Mouse (Mus musculus) heart, embryonic 11.5 days (tissue): ENCODE data around the gene Dclk2. TPM values are rescaled to one million over a fixed set of nuclear protein-coding genes. Genes with fewer than 3 reads are reported as not detected.

Experiments
- ATAC-seq: fragments of 200-750 bp; cut with Nextera tagmentation; replicated peaks from 2 replicates; pipeline ENCODE4 v1.8.0; 2017; ENCODE audit warnings: moderate library complexity; ENCODE audit not compliant: insufficient number of reproducible peaks, low FRiP score, low TSS enrichment
- H3K27ac ChIP-seq: fragments of 300-500 bp; sonication (generic); 2 replicates; pipeline ENCODE4 v1.5.1; 2014; ENCODE audit warnings: mild to moderate bottlenecking, low read depth, low read length
- H3K27me3 ChIP-seq: fragments of 300-500 bp; sonication (generic); 2 replicates; pipeline ENCODE4 v1.6.1; 2014; ENCODE audit warnings: mild to moderate bottlenecking, low read length, mixed read lengths; ENCODE audit not compliant: control insufficient read depth, insufficient read depth
- H3K36me3 ChIP-seq: fragments of 300-500 bp; sonication (generic); 2 replicates; pipeline ENCODE4 v1.6.1; 2014; ENCODE audit warnings: mild to moderate bottlenecking, low read length, moderate library complexity, mixed read lengths; ENCODE audit not compliant: control insufficient read depth, insufficient read depth
- H3K4me1 ChIP-seq: fragments of 300-500 bp; sonication (generic); 2 replicates; pipeline ENCODE4 v1.6.1; 2014; ENCODE audit warnings: low read length; ENCODE audit not compliant: control insufficient read depth, insufficient read depth
- H3K4me2 ChIP-seq: fragments of 300-500 bp; sonication (generic); 2 replicates; pipeline ENCODE4 v1.6.1; 2014; ENCODE audit warnings: mild to moderate bottlenecking, moderate library complexity
- H3K4me3 ChIP-seq: fragments of 300-500 bp; sonication (generic); 2 replicates; pipeline ENCODE4 v1.5.1; 2014; ENCODE audit warnings: low read depth, low read length
- H3K9ac ChIP-seq: fragments of 300-500 bp; sonication (generic); 2 replicates; pipeline ENCODE4 v1.6.1; 2014; ENCODE audit warnings: mild to moderate bottlenecking, low read depth, low read length, moderate library complexity
- H3K9me3 ChIP-seq: fragments of 300-500 bp; sonication (generic); replicated peaks from 2 replicates; pipeline ENCODE4 v1.6.1; 2016; ENCODE audit warnings: low read length; ENCODE audit not compliant: control insufficient read depth
- WGBS: fragments of 180-500 bp; shearing (Covaris S2); extraction: QIAGEN DNeasy Blood & Tissue Kit; methylation state at CpG from one replicate; pipeline ENCODE4 v1.1.7; 2014; ENCODE audit not compliant: insufficient replicate concordance; 5-methylcytosine and 5-hydroxymethylcytosine counted together
- polyA plus RNA-seq: library from polyadenylated mRNA; unstranded; fragments of >200 nt; fragmentation: Nextera tagmentation; extraction: Ambion mirVana; gene quantifications from 2 replicates; pipeline ENCODE4 v1.2.1, GENCODE M21; 2014

Gene Dclk2
- polyA plus RNA-seq, 1 experiment from 2014 or later = 4.3 TPM

DNA sequence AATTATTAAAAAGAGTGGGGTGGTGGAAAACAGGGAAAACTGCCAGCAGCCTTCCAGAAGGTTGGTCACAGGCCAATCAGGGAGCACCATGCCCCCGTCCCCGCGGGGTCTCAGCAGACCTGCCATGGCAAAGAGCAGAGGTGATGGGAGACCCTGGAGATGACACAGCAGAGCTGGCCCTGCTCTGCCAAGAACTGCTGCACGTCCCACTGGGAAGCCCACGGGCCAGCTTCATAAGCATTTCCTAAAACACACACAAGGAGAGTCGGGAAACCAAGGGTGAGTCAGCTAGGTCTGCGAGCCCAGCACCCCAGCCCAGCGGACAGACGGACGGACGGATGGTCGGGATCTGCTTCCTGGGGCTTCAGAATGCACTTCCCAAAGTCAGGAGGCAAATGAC is 134.4 kb downstream of the Dclk2 start:
- ATAC-seq = no peak
- WGBS = 78% methylated on average over 12 of the region's 12 CpGs

DNA sequence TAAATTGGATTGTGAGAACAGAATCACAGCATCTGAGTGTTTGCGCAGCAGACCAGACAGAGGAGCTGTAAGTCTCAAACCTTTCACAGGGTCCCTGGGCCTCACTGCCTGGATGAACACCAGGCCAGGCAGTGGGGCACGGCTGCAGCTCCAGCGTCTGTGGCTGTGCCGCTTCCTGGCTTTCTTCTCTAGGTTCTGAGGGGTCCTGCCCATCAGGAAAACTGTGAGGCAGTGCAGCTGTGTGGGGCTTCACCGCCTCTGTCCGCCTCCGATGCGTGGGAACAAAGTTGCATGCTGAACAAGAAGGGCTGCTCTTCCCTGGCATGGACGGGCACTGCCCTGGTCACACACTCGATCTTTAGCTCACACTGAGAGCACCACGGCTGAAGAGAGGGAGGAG is 135.7 kb downstream of the Dclk2 start:
- H3K4me3 ChIP-seq = no peak overlapping the region
- H3K9me3 ChIP-seq = no peaks in the 10 kb centered on the region
- no peaks in the 10 kb centered on the region for H3K36me3 ChIP-seq
- 68% methylated on average over 11 of the region's 11 CpGs for WGBS
- no peak overlapping the region for H3K4me2 ChIP-seq
- no peak overlapping the region for H3K9ac ChIP-seq
- no peak for ATAC-seq
- H3K27me3 ChIP-seq = no peaks in the 10 kb centered on the region
- no peak overlapping the region for H3K27ac ChIP-seq
- H3K4me1 ChIP-seq = peaks cover 24% of the 10 kb centered on the region

More for the DNA sequence above, 134.4 kb downstream of the Dclk2 start:
- Histone ChIP-seq H3K4me3 (no peak overlapping the region), H3K4me1 (peaks cover 24% of the 10 kb centered on the region), H3K36me3 (no peaks in the 10 kb centered on the region), H3K4me2 (no peak overlapping the region), H3K9ac (no peak overlapping the region), H3K9me3 (no peaks in the 10 kb centered on the region), H3K27me3 (no peaks in the 10 kb centered on the region), H3K27ac (no peak overlapping the region)

DNA sequence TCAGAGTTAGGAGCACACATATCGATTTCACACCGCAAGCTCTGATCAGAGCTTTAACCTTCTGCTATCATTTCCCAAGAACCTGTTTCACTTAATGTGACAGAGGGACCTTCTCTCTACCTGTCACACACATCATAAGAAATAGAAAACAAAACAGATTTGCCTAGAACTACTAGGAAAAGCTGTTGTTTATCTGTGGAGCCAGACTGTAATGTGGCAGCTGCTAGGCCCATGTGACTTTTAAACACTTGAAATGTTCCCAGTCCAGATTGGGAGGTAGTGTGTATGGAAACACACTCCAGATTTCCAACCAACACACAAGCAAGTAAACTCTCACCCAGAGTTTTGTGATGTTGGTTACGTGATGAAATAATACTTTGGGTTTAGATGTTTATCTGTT is 136.6 kb downstream of the Dclk2 start:
- Histone ChIP-seq H3K4me3 (no peak overlapping the region), H3K9me3 (no peaks in the 10 kb centered on the region), H3K9ac (no peak overlapping the region), H3K36me3 (no peaks in the 10 kb centered on the region), H3K4me2 (no peak overlapping the region), H3K4me1 (peaks cover 21% of the 10 kb centered on the region), H3K27ac (no peak overlapping the region), H3K27me3 (no peaks in the 10 kb centered on the region)
- ATAC-seq = no peak
- 83% methylated on average over 3 of the region's 3 CpGs for WGBS

DNA sequence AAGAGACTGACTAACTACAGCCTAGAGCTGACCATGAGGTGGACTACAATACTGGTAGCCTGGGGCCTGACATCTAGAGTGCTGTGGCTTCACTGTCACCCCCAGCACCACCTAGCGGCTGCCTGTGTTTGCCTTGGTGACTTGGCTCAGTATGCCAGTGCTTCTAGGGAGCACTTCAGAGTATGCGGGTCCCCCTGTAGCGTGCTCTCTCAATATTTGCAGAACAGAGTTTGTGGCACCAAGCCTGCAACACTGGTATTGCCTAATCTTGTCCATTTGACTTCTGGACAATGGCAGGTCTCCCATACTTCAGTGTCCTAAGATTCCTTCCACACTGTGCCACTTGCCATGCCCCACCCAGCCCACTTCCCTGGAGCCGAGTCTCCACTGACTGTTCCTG is 140.9 kb downstream of the Dclk2 start:
- no peaks in the 10 kb centered on the region for H3K9me3 ChIP-seq
- H3K27me3 ChIP-seq = no peaks in the 10 kb centered on the region
- no peak for ATAC-seq
- 68% methylated on average over 4 of the region's 4 CpGs for WGBS
- H3K4me3 ChIP-seq = no peak overlapping the region
- H3K4me1 ChIP-seq = peaks cover 7% of the 10 kb centered on the region
- no peak overlapping the region for H3K27ac ChIP-seq
- no peaks in the 10 kb centered on the region for H3K36me3 ChIP-seq
- H3K9ac ChIP-seq = no peak overlapping the region
- no peak overlapping the region for H3K4me2 ChIP-seq

DNA sequence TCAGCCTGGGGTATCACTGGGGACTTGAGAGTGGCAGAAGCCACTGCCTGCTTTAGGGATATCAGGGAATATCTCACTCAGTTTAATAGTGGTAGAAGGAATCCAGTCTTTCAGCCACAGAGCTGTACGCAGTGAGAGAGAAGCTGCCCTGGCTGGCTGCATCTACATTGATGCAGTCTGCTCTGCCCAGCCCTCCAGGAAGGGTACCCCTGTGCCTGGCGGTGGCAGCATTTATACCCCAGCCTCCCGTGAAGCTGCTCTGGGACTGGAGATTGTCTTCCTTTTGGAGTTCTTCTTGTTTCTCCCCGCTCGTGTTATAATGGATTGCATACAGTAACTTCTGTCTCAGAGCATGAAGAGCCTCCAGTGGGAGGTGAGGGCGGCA is 145.2 kb downstream of the Dclk2 start:
- Histone ChIP-seq H3K9me3 (no peaks in the 10 kb centered on the region), H3K9ac (no peak overlapping the region), H3K36me3 (no peaks in the 10 kb centered on the region), H3K4me2 (no peak overlapping the region), H3K4me1 (peaks cover 11% of the 10 kb centered on the region), H3K4me3 (no peak overlapping the region), H3K27me3 (no peaks in the 10 kb centered on the region), H3K27ac (peak overlapping the region; percentile 55; the same call in 1 of the 2 replicates)
- WGBS = 79% methylated on average over 6 of the region's 6 CpGs
- no peak for ATAC-seq

DNA sequence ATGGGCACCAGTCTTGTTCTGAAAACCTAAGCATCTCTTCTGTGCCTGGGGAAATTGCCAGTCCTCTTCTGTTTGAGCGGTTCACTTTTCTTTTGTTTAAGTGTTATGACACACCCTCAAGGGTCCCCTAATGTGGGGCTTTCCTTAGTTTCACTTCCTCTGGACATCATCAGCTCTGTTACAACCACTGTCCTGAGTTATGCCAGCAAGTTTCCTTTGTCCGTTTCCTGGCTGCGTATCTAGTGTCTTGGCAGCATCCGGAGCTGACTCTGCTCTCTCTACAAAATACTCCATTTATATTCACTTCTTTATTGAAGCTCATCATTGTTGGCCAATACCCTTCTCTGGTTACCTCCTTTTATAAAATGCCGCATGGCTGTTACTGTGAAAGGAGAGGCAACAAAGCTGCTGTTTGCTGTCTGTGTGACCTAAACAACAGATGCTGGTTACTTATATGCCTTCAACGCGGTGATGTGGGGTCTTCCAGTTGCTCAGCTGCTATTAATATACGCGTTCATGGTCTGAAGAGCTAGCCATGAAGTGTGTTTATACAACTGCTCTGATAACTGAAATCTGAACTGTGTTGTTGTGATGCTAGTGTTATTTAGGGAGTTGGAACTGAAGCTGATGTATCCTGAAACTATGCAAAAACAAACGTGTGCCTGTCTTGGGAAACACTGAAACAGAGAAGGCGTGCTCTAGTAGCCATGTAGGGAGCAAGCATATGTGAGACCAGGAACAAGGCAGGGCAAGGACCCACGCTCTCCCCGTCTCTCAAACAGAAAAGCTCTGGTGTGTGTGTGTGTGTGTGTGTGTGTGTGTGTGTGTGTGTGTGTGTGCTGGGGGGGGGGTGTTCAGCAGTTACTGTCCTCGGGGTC is 145.8 kb downstream of the Dclk2 start:
- 0 out of 2 replicates have a peak, but pooled peaks have one; percentile 46 for ATAC-seq
- Histone ChIP-seq H3K4me2 (no peak overlapping the region), H3K4me1 (peaks cover 11% of the 10 kb centered on the region), H3K9me3 (no peaks in the 10 kb centered on the region), H3K27ac (peak overlapping the region; percentile 55), H3K4me3 (no peak overlapping the region), H3K27me3 (no peaks in the 10 kb centered on the region), H3K9ac (no peak overlapping the region), H3K36me3 (no peaks in the 10 kb centered on the region)
- 67% methylated on average over 13 of the region's 14 CpGs for WGBS

DNA sequence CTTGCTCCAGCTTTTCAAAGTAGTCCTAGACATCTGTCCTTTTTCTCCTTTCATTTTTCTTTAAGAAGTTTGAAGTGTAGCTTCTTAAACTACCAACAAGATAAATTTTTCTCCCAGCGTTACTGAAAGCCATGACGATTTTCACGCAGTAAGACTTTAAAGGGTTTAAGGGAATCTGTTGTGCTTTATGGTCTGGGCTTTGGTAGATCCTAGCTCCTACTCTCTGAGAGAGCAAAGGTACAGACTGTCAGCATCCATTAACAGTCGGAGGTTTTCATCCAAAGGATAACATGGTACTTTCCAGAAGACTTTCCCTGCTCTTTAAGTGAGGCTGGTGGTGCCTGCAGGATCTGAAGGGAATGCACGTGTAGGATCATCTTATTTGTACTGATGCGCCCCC is 151.7 kb downstream of the Dclk2 start:
- Histone ChIP-seq H3K4me1 (peaks cover 10% of the 10 kb centered on the region; the same call in 1 of the 2 replicates), H3K9ac (no peak overlapping the region), H3K4me3 (no peak overlapping the region), H3K27me3 (no peaks in the 10 kb centered on the region), H3K36me3 (no peaks in the 10 kb centered on the region), H3K9me3 (no peaks in the 10 kb centered on the region), H3K27ac (no peak overlapping the region), H3K4me2 (no peak overlapping the region)
- ATAC-seq = no peak
- WGBS = 65% methylated on average over 6 of the region's 6 CpGs

DNA sequence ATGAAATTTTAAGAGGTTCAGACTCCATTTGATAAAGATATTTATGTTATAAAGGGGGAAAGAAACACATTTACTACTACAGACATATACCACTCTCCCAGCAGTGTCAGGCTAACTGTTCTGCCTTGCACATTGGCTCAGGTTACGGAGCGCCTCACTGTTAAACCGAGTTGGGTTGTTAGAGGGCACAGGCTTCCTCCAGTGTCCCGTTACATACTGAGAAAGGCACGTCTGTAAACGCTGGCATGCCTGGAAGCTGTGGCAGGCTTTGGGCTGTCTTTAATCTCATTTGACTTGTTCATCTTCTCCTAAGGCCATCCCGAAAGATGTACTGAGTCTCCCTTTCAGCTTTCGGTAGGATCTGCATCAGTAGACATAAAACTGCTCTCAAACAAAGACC is 152.1 kb downstream of the Dclk2 start:
- H3K27ac ChIP-seq = no peak overlapping the region
- no peak overlapping the region for H3K9ac ChIP-seq
- no peaks in the 10 kb centered on the region for H3K9me3 ChIP-seq
- no peak for ATAC-seq
- no peak overlapping the region for H3K4me2 ChIP-seq
- WGBS = 29% methylated on average over 8 of the region's 8 CpGs
- H3K36me3 ChIP-seq = no peaks in the 10 kb centered on the region
- H3K4me3 ChIP-seq = no peak overlapping the region
- peaks cover 10% of the 10 kb centered on the region; the same call in 1 of the 2 replicates for H3K4me1 ChIP-seq
- H3K27me3 ChIP-seq = no peaks in the 10 kb centered on the region

DNA sequence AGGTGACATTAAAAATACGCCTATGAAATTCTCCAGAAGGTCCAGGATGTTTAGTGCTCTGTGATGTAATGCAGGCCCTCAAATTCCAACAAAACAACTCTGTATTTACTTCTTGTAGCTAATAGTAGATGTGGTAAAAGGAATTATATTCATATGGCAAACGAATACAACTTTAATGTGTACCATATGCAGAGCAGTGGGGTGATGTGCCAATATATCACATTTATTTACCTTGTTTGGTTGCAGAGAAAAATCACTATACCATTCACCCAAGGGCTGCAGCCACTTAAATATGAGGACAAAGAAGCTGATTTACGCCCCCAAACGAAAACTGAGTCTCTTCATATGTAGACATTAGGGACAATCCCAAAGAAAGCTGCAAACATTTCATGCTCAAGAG is 158.2 kb downstream of the Dclk2 start:
- Histone ChIP-seq H3K4me2 (no peak overlapping the region), H3K9me3 (no peaks in the 10 kb centered on the region), H3K27ac (no peak overlapping the region), H3K4me3 (no peak overlapping the region), H3K9ac (no peak overlapping the region), H3K27me3 (no peaks in the 10 kb centered on the region), H3K36me3 (no peaks in the 10 kb centered on the region), H3K4me1 (no peaks in the 10 kb centered on the region)
- no peak for ATAC-seq
- WGBS = 86% methylated on average over 4 of the region's 4 CpGs
